Mouse (Mus musculus) CH12.LX (cell line): ENCODE measurements around the gene Ubr4.

Source experiments
- BHLHE40 ChIP-seq: IDR thresholded peaks from 2 replicates; pipeline ENCODE4 v1.6.1; 2011; ENCODE audit warnings: mild to moderate bottlenecking, low read depth, low read length, improper control_type of control experiment
- CHD2 ChIP-seq: IDR thresholded peaks from 2 replicates; pipeline ENCODE4 v1.6.1; 2011; ENCODE audit warnings: low read length, improper control_type of control experiment
- CTCF ChIP-seq, 2 experiments: IDR thresholded peaks in 1 of 2; conservative IDR thresholded peaks in 1 of 2; 2 replicates each; pipeline ENCODE4 v1.5.1; 2011 to 2012; ENCODE audit warnings: low read depth in 2 of 2, low read length in 2 of 2, improper control_type of control experiment in 1 of 2, inconsistent platforms in 1 of 2, mild to moderate bottlenecking in 1 of 2, moderate library complexity in 1 of 2
- EP300 ChIP-seq: IDR thresholded peaks from 2 replicates; pipeline ENCODE4 v1.6.1; 2011; ENCODE audit warnings: low read length, improper control_type of control experiment
- GABPA ChIP-seq: IDR thresholded peaks from 2 replicates; pipeline ENCODE4 v1.6.1; 2012; ENCODE audit warnings: low read depth, low read length, improper control_type of control experiment, inconsistent platforms; ENCODE audit not compliant: insufficient replicate concordance
- HCFC1 ChIP-seq: IDR thresholded peaks from 2 replicates; pipeline ENCODE4 v1.6.1; 2012; ENCODE audit warnings: low read depth, mild to moderate bottlenecking, inconsistent platforms, low read length, improper control_type of control experiment
- JUND ChIP-seq: conservative IDR thresholded peaks from 2 replicates; pipeline ENCODE4 v1.6.1; 2011; ENCODE audit warnings: low read depth, low read length, improper control_type of control experiment
- MAX ChIP-seq: IDR thresholded peaks from 2 replicates; pipeline ENCODE4 v1.6.1; 2011; ENCODE audit warnings: low read length, improper control_type of control experiment
- MAZ ChIP-seq: IDR thresholded peaks from 2 replicates; pipeline ENCODE4 v1.6.1; 2012; ENCODE audit warnings: low read depth, mild to moderate bottlenecking, inconsistent platforms, low read length, improper control_type of control experiment, moderate library complexity
- MEF2A ChIP-seq: IDR thresholded peaks from 2 replicates; pipeline ENCODE4 v1.6.1; 2014; ENCODE audit warnings: low read depth, mild to moderate bottlenecking, inconsistent platforms, low read length, improper control_type of control experiment, borderline replicate concordance
- PAX5 ChIP-seq: IDR thresholded peaks from 2 replicates; pipeline ENCODE4 v1.6.1; 2012; ENCODE audit warnings: low read length, inconsistent platforms, mixed read lengths
- POLR2A ChIP-seq: IDR thresholded peaks from 2 replicates; pipeline ENCODE4 v1.6.1; 2011; ENCODE audit warnings: low read depth, mild to moderate bottlenecking, improper control_type of control experiment, low read length
- UBTF ChIP-seq: IDR thresholded peaks from 2 replicates; pipeline ENCODE4 v1.6.1; 2012; ENCODE audit warnings: low read depth, mild to moderate bottlenecking, inconsistent platforms, low read length, improper control_type of control experiment, moderate library complexity
- USF1 ChIP-seq: IDR thresholded peaks from 2 replicates; pipeline ENCODE4 v1.6.1; 2014; ENCODE audit warnings: low read depth, mild to moderate bottlenecking, inconsistent platforms, low read length, improper control_type of control experiment

DNA sequence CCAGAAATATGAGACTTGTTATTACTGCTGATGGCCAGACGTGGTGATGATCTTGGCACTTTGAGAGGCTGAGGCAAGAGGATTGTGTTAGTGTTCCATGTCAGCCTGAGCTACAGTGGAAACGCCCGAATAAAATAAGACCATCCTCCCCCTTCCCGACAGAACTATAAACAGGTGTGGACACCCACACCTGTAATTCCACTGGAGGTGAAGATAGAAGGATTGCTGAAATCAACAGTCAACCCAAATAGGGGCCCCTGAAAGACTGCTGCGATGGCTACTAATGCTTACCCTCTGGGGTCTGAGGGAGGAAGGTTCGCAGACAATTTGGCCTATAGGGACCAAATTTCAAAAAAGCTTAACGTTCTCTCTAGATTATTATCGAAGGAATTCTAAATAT is 27.3 kb downstream of the Ubr4 start:
- TF ChIP-seq CHD2, result no peak
- TF ChIP-seq POLR2A, result no peak
- no peak for TF ChIP-seq CTCF (conservative IDR thresholded peaks at IDR 0.05 in 1 of 2, IDR thresholded peaks at IDR 0.05 in 1 of 2; ENCODE audit: low read depth in 2 of 2, low read length in 2 of 2)
- no peak for TF ChIP-seq BHLHE40
- 0 out of 2 replicates have a peak, but pooled peaks have one; percentile 19 for TF ChIP-seq MAX
- no peak for TF ChIP-seq USF1
- TF ChIP-seq PAX5, result no peak
- TF ChIP-seq UBTF, result no peak
- TF ChIP-seq EP300, result no peak
- no peak for TF ChIP-seq JUND
- no peak for TF ChIP-seq HCFC1
- no peak for TF ChIP-seq GABPA
- no peak for TF ChIP-seq MEF2A
- no peak for TF ChIP-seq MAZ
